Mouse (Mus musculus) thymus, postnatal 0 days (tissue): ENCODE measurements around the gene Col4a3. TPM values are rescaled to one million over a fixed set of nuclear protein-coding genes. Genes with fewer than 3 reads are reported as not detected.

ENCODE experiments used
- DNase-seq: peaks from one replicate; pipeline ENCODE4 v3.0.0-alpha.2; 2015; ENCODE audit warnings: low spot score
- polyA plus RNA-seq: library from polyadenylated mRNA; unstranded; fragments of >200 nt; fragmentation: Nextera tagmentation; extraction: Ambion mirVana; gene quantifications from 2 replicates; pipeline ENCODE4 v1.2.1, GENCODE M21; 2015

Gene Col4a3
- polyA plus RNA-seq, 1 experiment from 2014 or later = 0.09 TPM

DNA sequence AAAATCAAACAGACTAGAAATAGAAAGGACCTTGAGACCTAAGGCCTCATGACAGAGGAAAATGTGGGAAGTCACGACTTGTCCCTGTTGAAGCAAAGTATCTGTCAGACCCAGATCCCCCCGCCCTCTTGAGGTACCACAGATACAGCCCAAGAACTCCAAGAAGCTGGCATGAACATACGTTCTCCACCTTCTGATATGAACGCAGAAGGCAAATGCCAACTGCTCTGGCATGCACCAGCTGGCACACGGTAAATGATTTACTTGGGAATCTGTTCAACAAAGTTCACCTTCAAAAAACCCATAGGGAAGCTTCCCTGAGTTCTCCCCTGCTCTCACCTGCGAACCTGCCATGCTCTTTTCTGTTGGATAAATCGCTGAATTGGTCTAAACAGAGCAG is 19.1 kb downstream of the Col4a3 start:
- DNase-seq = no peak

DNA sequence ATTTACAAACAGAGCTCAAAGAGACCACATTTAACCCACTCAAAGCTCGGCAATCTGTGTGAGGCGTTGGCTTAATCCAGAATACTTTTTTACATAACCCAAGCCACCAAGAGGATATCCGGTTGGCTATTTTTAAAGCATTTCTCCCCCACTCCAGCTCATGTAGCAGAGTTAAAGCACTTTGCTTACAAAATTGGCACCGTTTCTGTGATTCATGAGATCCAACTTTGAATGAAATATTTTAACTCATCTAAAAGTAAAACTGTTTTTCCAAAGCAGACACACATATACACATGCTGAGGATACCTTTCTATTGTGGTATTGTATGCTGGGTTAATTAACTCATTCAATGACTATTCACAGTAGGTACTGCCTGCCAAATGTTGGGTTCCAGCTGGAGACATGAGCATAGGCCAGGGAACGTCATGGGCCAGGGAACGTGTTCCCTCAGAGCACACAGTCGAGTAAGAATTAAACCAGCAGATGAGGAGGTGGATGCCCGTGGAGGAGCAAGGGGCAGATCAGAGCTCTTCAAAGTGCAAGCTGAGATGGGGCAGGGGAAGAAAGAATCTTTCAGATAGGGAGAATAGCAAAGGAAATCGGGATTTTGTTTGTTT is 22.0 kb downstream of the Col4a3 start:
- DNase-seq = no peak

DNA sequence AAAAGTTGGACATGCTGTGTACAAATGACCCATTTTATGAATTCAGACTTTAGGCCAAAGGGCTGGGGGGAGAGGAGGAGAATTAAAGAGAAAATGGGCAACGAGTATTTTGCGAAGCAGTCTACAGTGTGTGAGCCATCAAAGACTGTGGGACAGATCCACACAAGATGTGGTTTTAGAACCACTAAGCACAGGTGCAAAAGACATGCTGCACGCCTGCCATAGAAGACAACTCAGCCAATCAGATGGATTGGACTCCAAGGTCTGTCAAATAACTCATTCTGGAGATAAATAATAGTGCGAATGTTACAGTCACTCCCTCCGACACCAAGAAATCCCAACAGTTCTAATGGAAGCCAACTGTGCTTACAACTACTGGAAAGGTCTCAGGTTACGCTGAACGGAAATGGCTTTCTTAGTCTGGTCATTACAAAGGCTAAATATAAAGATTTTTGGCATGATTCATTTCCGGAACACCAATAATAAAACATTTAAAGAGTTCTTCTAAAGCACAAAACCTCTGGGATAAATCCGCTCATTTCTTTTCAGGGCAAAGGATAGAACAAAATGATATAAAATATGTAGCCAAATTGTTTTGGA is 25.4 kb downstream of the Col4a3 start:
- DNase-seq = peak; percentile 3

DNA sequence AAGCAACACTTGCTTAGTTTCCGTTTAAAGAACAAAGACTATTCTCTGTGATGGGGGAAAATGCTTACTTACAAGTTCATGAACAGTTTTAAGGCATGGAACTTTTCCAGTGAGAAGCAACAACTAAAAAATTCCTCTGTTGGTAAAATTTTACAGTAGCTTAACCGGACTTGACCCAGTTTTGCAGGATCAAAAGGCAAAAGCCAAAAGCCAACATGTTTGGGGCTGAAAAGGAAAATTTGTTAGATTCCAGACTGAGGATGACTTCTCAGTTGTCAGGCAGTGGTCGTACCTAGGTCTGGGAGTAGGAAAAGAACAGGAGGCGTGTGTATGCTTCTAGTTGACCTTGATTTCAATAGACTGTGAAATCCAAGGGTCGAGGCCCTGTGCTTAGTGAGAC is 31.3 kb downstream of the Col4a3 start:
- DNase-seq = no peak

DNA sequence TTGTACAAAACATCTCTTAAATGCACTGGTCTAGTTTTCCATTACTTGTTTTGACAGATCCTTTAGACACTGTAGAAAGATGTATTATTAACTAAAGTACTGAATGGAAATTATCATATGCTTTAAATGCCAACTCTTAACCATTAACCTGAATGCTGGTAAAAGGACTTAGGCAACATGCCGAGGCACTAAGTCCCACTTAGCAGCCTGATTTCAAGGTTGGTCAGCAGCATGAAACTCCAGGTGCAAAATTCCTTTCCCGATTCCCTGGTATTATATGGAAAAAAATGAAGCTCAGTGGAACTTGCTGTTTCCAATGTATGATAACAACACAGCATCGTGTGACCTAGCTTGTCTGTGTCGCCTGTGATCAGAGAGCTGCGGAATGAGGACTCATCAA is 31.9 kb downstream of the Col4a3 start:
- peak; percentile 8 for DNase-seq

DNA sequence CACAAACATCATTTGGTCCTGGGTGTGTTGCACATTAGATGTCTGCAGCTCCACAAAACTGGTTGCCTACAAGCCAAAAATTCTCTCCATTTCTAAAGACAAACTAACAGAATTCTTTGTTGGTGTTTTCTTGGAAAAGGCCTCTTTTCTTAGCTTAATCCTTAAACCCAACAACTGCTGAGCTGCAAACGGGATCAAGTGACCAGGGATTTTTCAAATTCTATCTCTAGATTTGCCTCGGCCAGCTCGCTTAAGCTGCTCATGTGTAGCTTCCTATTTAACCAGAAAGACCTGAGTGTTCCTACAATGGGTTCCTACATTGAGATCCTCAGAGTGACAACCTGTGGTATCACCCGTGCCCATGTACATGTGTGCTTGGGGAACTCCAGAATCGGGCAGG is 33.3 kb downstream of the Col4a3 start:
- DNase-seq = no peak

DNA sequence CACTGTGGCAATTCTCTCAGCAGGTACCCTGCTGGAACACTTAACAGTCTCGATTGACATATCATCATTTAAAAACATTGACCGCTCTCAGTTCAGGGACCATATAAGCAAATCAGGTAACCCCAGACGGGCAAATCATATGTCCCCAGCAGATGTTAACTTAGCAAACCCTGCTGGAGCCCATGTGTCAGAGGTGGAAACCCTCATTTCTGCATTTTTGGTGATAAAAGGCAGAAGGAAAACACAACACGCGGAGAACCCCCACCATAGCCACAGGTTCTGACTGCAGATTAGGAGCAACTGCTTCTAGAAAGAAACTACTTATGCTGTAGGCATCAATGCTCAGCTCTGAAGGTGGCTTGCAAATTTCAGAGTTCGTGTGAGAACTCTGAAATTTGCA is 38.2 kb downstream of the Col4a3 start:
- no peak for DNase-seq

DNA sequence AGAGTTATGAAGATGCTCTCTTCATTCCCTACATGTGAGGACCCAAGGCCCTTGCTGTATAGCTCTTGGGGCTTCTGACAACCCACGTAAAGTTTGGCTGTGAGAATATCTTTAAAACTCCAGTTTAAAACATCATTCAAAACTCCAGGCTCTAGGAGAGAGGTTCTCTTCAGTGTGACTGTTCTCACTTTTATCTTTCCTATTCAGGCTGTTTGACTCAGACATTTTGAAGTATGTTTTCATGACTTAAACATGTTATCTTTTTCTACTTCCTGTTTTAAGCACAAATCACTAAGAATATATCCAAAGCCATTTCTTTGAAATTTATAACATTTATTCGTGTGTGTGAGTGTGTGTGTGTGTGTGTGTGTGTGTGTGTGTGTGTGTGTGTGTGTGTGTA is 38.8 kb downstream of the Col4a3 start:
- DNase-seq = no peak

DNA sequence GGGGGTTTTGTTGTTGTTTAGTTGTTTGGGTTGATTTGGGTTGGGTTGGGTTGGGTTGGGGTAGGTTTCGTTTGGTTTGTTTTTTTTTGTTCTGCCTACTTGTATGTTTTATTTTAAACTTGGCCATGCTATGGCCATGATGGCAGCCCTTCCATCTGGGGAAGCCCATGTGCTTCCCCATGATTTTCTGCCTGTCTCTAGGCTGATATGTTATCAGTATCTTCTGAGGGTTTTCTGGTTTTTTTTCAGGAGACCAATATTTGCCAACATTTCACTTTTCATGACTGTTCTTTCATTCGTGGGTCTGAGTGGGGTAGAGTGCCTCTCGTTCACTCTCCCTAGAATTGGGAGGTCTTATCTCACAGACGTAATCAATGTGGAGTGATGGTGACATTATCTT is 40.9 kb downstream of the Col4a3 start:
- no peak for DNase-seq

DNA sequence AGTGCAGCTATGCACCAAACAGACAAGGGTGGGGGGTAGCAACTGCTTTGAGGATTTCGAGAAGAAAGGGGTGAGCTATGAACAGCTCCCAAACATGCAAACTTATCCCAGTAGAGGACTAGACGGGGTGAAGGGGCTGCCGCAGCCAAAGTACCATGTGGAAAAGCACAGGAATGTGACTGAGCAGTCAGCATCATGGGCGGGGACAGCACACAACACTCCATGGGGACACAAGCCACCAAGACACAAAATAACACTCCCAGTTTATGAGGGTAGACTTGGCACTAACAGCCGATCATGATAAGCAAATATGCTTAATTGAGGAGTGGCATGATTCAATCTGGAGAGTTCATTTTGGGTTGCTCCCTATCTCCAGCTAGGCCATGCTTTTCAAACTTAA is 42.8 kb downstream of the Col4a3 start:
- DNase-seq = no peak

DNA sequence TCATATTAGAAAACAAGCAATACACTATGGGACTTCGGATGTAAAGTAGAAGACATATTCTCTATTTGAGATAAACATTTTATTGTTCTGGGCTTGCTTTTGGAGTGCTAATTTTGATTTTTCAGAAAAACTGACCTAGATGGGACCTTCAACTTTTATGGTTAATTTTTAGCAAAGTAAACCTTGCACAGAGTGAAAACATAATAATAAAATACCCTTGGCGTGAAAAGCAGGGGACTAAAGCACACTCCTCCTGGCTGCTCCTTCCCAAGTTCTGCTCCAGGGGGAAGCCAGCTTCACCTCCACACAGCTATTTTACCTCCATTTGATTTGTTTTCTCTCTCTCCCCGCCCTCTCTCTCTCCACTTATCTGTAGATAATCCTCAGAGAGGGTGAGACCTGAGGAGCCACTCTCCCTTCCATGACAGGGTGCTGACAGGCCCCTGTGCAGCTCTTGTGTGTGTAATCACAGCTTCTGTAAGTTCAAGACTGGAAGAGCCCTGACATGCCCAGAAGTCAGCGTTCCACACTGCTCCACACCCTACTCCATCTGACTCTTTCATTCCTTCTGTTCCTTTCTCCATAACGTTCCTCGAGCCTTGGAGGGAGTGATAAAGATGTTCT is 44.6 kb downstream of the Col4a3 start:
- DNase-seq = no peak

DNA sequence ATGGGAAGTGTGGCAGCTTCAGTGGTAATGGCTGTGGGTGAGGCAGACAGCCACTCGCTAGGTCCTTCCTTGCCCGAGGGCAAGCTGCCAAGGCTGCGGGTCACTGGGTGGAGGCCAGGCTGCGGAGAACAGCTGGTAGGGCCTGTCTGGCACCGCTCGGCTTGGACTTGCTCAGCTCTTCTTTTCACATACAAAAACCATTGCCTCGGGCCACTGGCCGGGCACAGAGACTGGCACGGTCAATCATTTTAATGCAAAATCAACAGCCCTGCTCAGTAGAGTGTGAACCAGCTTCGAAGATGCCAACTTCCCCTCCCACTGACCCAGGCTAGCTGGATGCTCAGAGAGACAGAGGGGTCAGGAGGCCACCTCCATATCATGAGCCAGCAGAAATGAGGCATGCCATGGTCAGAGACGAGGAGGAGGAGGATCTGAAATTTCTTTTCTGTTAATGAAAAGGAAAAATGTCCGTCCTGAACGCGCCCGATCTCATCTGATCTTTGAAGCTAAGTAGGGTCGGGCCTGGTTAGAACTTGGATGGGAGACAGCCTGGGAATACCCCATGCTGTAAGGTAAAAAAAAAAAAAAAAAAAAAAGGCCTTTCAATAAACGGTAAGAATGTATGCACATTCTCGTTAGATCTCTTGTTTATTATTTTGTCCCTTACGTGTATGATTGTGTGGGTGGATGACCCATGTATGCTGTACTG is 48.0 kb downstream of the Col4a3 start:
- no peak for DNase-seq

DNA sequence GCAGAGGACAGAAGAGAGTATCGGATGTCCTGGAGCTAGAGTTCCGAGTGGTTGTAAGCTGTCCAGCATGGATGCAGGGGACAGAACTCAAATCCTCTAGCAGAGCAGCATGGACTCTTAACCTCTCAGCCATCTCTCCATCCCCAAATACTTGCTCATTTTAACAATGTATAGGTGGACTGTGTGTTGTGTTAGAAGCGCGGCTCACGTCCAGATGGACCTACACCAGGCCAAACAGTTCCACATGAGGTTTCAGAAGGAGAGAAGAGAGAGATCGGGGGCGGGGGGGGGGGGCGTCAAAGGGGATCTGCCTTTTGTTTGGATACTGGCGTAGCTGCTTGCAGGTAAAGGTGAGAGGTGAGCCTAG is 48.5 kb downstream of the Col4a3 start:
- DNase-seq = no peak

DNA sequence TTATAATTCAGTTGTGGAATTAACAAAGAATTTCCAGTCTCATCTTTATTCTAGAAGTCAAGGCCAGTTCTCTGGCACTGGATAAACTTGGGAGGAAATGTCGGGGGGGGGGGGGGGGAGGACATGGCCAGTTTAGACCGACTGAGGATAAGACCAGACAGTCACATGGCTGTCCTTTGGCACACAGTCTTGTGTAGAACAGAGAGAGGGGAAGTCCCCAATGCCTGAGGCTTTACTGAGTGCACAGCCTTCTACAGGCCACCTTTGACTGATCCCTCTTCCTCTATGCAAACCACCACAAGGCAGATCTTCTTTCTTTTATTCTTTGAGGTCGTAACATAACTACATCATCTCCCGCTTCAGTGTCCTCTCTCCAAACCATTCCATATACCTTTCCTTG is 49.6 kb downstream of the Col4a3 start:
- no peak for DNase-seq

DNA sequence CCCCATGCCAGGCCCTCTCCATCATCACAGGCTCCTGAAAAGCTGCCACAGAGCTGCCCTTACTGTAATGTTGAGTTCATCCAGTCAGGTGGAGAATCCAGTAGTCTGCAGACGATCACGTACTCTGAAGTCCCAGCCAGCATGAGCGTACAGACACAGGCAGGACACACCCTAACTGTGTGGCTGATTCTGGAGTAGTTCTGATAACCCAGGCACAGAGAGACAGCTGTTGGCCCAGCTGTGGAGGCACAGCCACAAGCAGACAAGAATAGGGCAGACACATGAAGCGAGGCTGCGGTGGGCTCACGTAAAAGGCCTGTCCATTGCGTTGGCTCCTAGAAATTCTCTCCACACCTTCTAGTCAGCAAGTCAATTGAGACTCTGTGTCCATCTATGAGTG is 50.7 kb downstream of the Col4a3 start:
- DNase-seq = no peak

DNA sequence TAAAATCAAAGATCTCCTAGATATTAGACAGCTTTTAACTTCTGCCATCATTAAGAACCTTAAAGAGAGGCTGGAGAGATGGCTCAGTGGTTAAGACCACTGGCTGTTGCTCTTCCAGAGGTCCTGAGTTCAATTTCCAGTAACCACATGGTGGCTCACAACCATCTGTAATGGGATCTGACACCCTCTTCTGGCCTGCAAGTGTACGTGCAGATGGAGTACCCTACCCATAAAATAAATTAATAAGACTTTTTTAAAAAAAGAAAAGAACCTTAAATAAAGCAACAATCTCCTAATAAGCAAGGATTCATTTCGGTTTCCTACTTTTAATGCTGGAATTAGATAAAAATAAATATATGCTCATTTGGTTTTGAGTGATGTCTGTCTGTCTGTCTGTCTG is 51.7 kb downstream of the Col4a3 start:
- no peak for DNase-seq

DNA sequence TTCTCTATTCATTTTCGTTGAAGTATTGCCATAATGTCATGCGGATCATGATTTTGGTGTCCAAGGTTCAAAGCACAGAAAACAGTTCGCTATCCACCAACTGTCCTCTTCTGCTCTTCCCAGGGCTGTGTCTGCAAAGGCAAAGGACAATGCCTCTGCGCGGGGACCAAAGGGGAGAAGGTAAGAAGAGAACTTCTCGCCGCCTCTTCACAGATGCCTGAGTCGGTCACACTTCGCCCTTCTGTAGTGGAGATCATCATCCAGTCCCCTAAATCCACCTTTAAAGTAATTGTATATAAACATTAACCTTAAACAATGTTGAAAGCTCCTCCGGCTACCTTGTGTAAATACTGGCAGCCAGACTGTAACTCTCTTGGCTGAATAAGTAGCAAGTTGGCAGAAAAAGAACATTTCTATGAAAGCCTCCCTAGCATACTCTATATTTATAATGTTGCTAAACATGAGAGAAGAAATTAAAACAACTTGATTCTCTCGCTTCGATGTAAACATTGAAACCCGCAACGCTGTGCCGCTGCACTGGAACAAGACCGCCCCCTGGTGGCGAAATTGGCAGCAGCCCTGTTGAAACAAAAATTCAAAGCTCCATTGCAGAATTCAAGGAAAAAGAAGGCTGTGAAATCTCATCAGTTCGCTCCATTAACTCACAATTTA is 54.7 kb downstream of the Col4a3 start:
- peak; percentile 51 for DNase-seq

DNA sequence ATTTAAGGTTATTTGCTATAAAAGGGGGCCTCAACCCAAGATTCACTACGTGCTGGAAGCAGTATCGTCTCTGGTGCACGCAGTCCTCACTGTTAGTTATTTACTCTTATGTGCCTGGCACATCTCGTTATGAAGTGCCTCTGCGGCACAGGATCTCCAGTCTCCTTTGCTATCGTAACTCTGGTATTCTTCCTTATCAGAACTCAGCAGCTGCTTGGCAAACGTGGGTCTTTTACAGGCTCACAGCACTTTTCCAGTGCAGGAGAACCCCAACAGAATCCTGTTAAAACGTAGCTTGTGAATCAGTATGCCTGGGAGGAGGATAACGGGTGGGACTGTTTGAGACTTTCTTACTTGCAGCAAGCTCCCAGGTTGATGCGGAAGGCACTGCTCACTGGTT is 61.3 kb downstream of the Col4a3 start:
- no peak for DNase-seq

DNA sequence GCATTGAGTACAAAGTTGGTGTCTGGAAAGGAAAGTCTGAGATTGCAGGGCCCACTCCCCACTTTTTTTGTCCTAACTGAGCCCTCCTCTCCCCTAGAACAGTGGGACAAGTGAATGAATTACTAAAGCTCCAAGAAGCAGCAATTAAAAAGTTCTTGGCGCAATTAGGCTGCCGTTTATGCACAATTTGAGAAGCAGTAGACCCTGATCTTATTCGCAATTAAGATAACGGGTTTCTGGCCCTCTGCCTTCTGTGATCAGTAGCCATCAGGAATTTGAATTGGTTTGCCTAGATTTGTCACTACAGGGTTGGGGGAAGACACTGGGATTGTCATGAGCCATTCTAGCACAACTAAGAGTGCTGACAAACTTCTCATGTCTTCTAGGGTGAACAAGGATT is 64.1 kb downstream of the Col4a3 start:
- no peak for DNase-seq

DNA sequence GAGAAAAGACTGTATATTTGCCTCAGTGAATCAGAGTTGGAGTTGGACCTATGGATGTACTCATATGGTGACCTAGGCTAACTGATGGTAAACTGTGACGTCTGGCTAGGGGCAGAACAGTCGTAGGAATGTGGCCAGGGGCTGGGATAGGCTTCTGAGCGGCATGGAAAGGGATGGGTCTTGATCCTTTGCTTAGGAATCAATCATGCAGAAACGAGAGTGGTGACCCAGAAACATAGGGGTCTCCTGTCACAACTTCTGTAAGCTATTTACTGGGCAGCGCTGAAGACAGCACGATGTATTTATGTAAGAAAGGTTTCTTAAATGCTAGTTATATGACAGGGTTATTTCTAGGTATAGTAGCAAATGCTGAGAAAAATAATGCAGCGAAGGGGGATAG is 67.3 kb downstream of the Col4a3 start:
- DNase-seq = no peak

DNA sequence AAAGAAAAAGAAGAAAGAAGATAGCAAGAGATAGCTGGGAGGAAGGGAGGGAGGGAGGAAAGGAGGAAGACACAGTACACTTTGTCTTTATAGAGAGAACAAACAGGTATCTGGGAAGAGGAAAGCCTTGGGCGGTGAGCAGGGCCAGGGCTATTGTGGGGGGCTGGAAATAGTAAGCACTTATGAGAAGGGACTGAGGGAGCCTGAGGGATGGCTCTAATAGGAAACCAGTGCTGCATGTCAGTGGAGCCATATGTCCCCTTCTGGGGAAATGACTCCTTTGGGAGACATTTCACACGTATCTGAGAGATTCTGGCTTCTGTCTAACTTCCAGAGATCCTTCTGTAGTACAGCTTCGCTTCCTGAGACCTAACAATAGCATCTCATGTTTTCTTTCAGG is 69.7 kb downstream of the Col4a3 start:
- DNase-seq = no peak

DNA sequence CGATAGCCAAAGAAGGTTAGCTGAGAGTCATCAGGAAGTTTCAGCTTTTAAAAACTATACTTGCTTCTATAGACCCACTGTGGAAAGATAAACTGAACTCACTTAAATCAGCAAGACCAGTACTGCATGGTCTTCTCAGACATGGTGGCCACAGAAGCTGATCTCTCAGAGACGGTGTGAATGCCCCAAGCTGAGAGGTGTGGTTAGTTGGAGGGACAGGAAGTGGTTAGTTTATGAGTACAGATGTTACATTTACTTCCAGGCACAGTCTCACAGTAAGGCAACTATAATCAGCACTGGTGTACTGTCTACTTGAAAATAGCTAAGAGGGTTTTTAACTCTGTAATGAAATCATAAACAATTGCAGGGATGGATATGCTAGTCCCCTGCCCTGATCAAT is 75.5 kb downstream of the Col4a3 start:
- peak; percentile 23 for DNase-seq
